Mouse (Mus musculus): ENCODE measurements around the gene Olfr1095. TPM values are rescaled to one million over a fixed set of nuclear protein-coding genes. Genes with fewer than 3 reads are reported as not detected.

The Olfr1095 gene
- not detected in 2 replicates for polyA plus RNA-seq (2012; ENCODE audit: low replicate concordance)

GRCm38 (mm10) chr2:86851596-86851995 is at the start of gene Olfr1095:
Olfr1095 (minus strand) TSS chr2:86851696.

GRCm38 (mm10) chr2:86892116-86892515 is 40.6 kb upstream of the Olfr1095 start, which contains the start of gene Olfr1097:
Olfr1097 (minus strand) TSS chr2:86892216.

GRCm38 (mm10) chr2:86874702-86875101 is 23.2 kb upstream of the Olfr1095 start, which contains the start of gene Gm13723:
Gm13723 (minus strand) TSS chr2:86874802.

GRCm38 (mm10) chr2:86824363-86824762 is 27.1 kb downstream of the Olfr1095 start, which contains the start of gene Olfr1094:
Olfr1094 (plus strand) TSS chr2:86824663.

GRCm38 (mm10) chr2:86809918-86810317 is 41.6 kb downstream of the Olfr1095 start, which contains the start of gene Olfr141:
Olfr141 (minus strand) TSS chr2:86810018.

Other genes with a start within 250 kb of the Olfr1095 start
- not detected in 2 replicates for gene Olfr1084, start 212.0 kb downstream of the Olfr1095 start, polyA plus RNA-seq (2012; ENCODE audit: low replicate concordance)
- gene Olfr1085, start 189.7 kb downstream of the Olfr1095 start, polyA plus RNA-seq (2012; ENCODE audit: low replicate concordance): not detected in 2 replicates
- not detected in 2 replicates for gene Olfr1086, start 171.6 kb downstream of the Olfr1095 start, polyA plus RNA-seq (2012; ENCODE audit: low replicate concordance)
- gene Olfr1087, start 153.3 kb downstream of the Olfr1095 start, polyA plus RNA-seq (2012; ENCODE audit: low replicate concordance): 0.20 TPM in 1 of 2 replicates, not detected in the other
- gene Olfr1089, start 118.0 kb downstream of the Olfr1095 start, polyA plus RNA-seq (2012; ENCODE audit: low replicate concordance): not detected in 2 replicates
- not detected in 2 replicates for gene Olfr1090, start 92.7 kb downstream of the Olfr1095 start, polyA plus RNA-seq (2012; ENCODE audit: low replicate concordance)
- not detected in 2 replicates for gene Olfr1093, start 69.2 kb downstream of the Olfr1095 start, polyA plus RNA-seq (2012; ENCODE audit: low replicate concordance)
- not detected in 2 replicates for gene Olfr141, start 41.7 kb downstream of the Olfr1095 start, polyA plus RNA-seq (2012; ENCODE audit: low replicate concordance)
- not detected in 2 replicates for gene Olfr1094, start 27.0 kb downstream of the Olfr1095 start, polyA plus RNA-seq (2012; ENCODE audit: low replicate concordance)
- gene Gm13723, start 23.1 kb upstream of the Olfr1095 start, polyA plus RNA-seq (2012; ENCODE audit: low replicate concordance): not detected in 2 replicates
- gene Olfr1097, start 40.5 kb upstream of the Olfr1095 start, polyA plus RNA-seq (2012; ENCODE audit: low replicate concordance): not detected in 2 replicates
- not detected in 2 replicates for gene Olfr1098, start 72.8 kb upstream of the Olfr1095 start, polyA plus RNA-seq (2012; ENCODE audit: low replicate concordance)
- not detected in 2 replicates for gene Olfr1099, start 109.0 kb upstream of the Olfr1095 start, polyA plus RNA-seq (2012; ENCODE audit: low replicate concordance)
- not detected in 2 replicates for gene Olfr1100, start 128.3 kb upstream of the Olfr1095 start, polyA plus RNA-seq (2012; ENCODE audit: low replicate concordance)
- gene Olfr1101, start 139.5 kb upstream of the Olfr1095 start, polyA plus RNA-seq (2012; ENCODE audit: low replicate concordance): not detected in 2 replicates
- gene Olfr1102, start 146.7 kb upstream of the Olfr1095 start, polyA plus RNA-seq (2012; ENCODE audit: low replicate concordance): not detected in 2 replicates
- gene Olfr1104, start 175.4 kb upstream of the Olfr1095 start, polyA plus RNA-seq (2012; ENCODE audit: low replicate concordance): not detected in 2 replicates
- not detected in 2 replicates for gene Olfr1105, start 184.8 kb upstream of the Olfr1095 start, polyA plus RNA-seq (2012; ENCODE audit: low replicate concordance)
- 0.15 TPM in 1 of 2 replicates, not detected in the other for gene Olfr1106, start 200.6 kb upstream of the Olfr1095 start, polyA plus RNA-seq (2012; ENCODE audit: low replicate concordance)
- not detected in 2 replicates for gene Olfr1107, start 224.1 kb upstream of the Olfr1095 start, polyA plus RNA-seq (2012; ENCODE audit: low replicate concordance)
- gene Olfr1109, start 244.3 kb upstream of the Olfr1095 start, polyA plus RNA-seq (2012; ENCODE audit: low replicate concordance): not detected in 2 replicates

Measured in hematopoietic multipotent progenitor cell, adult 10-12 weeks (in vitro differentiated cells).